Mouse (Mus musculus): ENCODE data around the gene Serpinb6c. TPM values are rescaled to one million over a fixed set of nuclear protein-coding genes. Genes with fewer than 3 reads are reported as not detected.
"Not testable (repeated sequence)": the region's sequence is repeated elsewhere in the genome, so short reads cannot be mapped to it uniquely, and the experiment has no call there.

Gene Serpinb6c
- 1 to 10 TPM in 1 of 2 experiments, under 1 TPM in 1; 0.44 to 1.4 TPM for total RNA-seq (2021)

DNA sequence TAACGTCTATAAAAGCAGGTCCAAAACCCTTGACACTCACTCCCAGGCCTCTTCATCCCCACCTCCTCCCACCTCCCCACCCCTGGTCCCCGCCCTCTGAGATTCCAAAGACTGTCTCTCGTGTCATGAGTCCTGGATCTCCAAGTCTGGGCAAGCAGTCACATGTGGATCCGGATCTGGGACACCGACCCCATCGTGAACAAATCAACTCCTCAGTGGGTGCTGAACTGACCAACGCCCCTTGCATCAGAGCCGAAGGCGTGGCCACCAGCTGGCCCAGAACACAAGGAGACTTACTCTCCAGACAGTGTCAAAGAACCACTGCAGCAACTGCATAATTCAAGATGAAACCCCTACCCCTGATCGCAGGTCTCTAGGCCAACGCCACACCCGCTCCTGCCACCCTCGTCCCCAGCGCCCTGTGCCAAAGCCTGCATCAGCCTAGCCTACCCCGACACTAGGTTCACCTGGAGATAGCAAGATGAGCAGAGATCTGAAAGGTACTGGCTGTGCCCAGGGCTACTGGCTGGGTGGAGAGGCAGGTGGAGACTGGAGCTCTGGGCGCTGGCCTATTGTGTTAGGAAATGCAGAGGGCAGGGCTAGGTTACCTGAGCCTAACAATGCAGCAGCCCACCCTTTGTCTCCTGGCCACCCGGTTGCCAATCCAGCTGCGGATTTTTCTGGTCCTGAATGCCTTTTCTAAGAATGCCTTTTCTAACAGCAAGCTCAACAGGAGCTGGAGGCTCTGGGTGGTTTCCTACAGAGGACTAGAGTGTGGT is at the start of gene Serpinb6c:
Serpinb6c (minus strand) TSS at position 533 of the 779 bp plus-strand sequence.
- DNase-seq (ENCODE audit: low spot score in 2 of 2), result no peak
- intact Hi-C loops (cut with DNase I), result loop anchor here (10.0 kb wide), 1 partner anchor 1041 kb away; no protein-coding TSS in a partner anchor

DNA sequence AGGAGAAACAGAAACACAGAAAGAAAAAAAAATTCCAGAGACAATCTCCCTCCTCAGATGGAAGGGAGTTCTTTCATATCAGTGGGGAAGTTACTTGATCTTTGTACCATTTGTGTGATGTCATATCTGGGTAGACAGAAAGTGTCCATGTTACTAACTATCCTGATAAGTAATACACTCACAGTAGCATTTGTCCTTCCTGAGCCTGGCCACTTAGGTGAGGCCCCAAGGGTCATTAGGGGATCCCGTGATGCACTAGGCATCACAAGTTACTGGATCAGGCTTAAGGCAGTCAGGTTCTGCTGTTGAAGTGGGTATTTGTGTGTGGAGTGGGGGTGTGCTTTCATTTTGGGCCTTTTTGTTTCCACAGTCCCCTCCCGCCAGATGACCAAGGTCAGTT is 47.4 kb upstream of the Serpinb6c start:
- DNase-seq (ENCODE audit: low spot score in 2 of 2), result no peak
- intact Hi-C loops (cut with DNase I), result loop anchor here (10.0 kb wide), 1 partner anchor 202 kb away; no protein-coding TSS in a partner anchor

DNA sequence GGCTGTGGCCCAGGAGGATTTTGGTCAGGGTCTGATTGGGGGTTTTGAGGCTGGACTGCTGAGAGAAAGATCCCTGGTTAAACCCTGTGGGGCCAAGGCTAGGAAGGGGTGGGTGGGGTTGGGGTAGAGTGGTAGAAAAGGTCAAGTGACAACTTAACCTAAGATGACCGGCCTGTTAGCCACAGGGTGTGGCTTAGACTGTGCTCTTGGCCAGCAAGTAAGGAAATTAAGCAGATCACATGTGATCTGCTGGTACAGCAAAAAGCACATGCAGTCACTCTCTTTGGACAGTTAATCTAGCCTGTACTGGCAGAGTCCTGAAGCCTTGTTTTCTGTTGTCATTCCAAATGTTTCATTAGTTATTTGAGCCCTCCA is 46.6 kb upstream of the Serpinb6c start:
- no peak for DNase-seq (ENCODE audit: low spot score in 2 of 2)
- intact Hi-C loops (cut with DNase I), result loop anchor here (10.0 kb wide), 1 partner anchor 203 kb away; no protein-coding TSS in a partner anchor

DNA sequence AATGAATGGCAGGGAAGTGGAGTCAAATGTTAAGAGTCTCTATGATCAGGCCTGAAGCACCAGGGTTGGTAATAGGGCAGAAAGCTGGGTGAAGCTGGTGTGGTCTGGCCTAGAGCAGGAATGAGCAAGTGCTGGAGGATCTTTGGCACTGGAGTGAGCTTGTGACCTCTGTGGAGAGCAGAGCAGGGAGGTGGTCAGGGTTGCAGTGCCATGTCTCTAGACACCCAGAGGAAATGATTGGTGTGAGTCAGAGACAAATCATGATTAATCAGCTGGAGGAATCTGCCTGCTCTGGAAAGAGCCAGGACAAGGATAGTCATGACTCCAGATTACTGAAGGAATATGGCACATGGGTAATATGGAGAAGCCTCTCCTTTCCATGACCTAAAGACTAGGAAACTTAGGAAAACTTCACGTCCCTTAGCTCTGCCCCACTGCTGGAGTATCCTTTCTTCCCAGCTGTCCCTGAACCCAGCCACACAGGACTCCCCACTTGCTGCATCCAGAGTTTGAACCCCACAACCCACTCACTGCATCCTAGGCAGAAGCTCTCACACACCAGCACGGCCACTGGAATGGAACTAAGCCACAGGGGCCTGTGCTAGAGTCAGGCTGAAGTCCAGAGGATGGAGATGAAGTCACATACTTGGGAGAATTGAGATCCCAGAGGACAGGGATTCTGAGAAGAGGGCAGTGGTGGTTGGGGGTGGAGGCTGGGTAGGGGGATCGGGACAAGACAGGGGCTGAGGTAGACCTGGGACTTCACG is 46.0 kb upstream of the Serpinb6c start:
- intact Hi-C loops (cut with DNase I), result loop anchor here (10.0 kb wide), 1 partner anchor 203 kb away; no protein-coding TSS in a partner anchor
- no peak for DNase-seq (ENCODE audit: low spot score in 2 of 2)

DNA sequence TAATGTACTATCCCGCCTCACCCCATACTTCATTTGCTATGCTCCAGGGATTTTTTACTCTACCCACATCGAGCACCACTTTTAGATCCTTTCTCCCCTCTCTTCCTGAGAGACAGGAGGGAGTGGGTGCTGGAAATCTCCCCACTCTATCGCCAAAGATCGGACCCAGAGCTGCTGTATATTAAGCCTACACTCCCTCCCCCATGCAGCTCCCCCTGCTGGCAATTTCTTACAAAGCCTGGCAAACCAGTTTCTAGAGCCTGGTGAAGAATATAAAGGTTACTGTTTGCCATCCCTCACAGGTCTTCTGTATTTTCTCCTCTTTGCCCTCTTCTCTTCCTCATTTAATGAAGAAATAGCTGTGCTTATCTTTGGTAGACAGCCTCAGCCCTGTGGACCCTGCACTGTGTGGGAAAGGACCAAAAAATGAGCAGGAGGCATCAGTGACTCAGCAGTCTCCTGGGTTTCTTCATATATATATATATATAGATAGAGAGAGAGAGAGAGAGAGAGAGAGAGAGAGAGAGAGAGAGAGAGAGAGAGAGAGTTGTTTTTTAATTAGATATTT is 36.8 kb upstream of the Serpinb6c start:
- peak in 1 of 2 experiments; percentile 71 for DNase-seq (ENCODE audit: low spot score in 2 of 2)
- intact Hi-C loops (cut with DNase I), result no loop called here

DNA sequence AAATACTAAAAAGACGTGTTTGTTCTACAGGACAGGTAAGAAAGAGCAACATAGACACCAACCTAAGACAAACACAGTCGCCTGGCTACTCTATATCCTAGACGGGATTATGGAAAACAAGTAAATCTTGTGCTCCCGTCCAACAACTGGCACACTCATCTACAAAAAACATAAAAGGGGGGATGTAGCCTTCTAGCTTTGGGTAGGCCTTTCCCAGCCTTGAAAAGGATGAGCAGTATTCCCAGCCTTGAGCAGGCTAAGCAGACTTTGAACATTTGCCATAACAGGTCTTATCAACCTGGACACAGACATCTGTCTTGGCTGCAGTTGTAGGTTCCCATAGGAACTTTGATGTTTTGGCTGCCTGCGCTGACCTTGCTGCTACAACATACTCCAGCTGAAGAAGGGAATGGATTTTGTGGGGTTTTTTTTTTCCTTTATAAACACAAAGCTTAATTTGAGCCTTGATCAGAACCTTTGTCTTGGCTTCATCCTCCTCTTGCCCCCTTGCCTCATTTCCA is 35.8 kb upstream of the Serpinb6c start:
- intact Hi-C loops (cut with DNase I), result no loop called here
- no peak for DNase-seq (ENCODE audit: low spot score in 2 of 2)

DNA sequence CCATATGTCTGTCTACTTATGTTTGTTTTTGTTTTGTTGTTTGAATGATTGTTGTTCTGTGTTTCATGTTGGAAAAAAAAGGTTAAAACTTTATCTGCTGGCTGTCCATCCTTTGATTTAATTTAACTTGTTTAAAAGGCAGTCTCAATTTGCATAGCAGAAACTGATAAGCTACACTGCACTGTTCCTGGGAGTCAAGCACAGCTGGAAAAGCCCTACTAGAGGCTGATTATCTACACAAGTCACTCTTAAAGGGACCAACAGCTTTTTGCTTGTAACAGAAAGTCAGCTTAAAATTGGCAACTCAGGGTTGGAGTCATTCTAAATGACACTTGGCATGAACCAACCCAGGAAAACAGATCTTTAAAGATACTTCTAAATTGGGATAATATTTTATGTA is 32.1 kb upstream of the Serpinb6c start:
- DNase-seq (ENCODE audit: low spot score in 2 of 2); intact Hi-C loops (cut with DNase I): not testable (repeated sequence)

DNA sequence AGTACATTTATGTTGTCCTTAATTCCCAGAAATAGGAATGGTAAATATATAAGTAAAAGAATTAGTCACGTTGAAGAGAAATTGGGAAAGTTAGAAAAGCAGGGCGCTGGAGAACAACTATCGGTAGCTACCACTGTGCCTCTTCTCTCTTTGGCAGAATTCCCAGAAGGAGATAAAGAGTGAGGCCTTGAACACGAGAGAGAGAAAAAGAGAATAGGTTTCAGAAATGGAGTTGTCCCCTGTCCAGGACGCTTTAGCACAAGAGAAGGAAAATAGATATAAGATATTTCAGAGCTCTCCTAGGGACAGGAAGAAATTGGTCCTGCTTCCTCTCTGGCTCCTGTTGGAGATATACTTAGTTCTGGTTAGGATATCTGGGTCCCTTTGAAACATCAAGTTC is 31.6 kb upstream of the Serpinb6c start:
- DNase-seq (ENCODE audit: low spot score in 2 of 2), result no peak
- intact Hi-C loops (cut with DNase I), result no loop called here

DNA sequence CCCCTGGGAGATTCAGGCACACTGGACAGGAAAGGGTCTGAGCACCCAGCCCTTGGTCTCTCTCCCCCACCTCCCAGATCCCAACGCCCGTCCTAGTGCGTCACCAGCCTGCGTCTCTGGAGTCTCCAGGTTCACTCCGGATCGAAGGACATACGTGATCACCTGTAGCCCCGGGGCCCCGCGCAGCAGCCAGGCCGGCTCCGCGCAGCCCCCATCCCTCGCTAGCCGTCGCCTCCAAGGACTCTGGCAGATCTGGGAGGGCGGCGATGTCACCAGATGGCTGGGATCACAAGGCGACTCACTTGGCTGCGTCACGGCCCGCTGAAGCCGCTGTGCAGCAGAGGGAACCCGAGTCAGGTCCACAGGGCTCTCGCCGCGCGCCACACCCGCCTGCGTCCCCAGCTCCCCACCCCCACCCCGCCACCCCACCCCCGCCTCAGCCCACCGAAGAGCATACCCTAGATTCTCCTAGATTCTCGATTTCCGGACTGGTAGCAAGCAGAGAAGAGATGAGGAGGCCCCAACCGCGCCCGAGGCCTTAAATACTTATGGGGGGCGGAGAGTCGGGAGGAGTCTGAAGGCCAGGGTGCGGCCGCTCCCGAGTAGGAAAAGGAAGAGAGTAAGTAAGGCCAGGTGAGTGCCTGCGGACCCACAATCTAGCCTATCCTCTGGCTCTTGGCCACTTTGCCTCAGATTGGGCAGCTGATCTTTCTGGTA is 30.1 kb upstream of the Serpinb6c start:
- peak; percentile 65 to 67 for DNase-seq (ENCODE audit: low spot score in 2 of 2)
- intact Hi-C loops (cut with DNase I), result no loop called here

DNA sequence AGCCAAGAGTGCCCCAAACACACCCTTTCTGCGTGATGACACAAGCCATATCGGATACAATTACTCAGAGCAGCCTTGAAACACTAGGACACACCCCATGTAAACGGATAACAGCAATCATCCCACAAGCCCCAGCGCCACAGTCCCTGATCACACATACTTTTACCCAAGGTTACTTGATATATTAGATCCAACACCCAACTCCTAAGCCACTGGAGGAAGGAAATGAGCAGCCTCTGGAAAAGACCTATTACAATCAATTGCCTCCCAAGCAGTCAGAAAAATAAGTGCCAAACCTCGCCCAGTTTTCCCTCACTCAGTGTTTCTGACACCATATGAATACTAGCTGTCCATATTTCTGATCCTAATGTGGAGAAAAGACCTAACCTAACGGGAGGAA is 29.2 kb upstream of the Serpinb6c start:
- intact Hi-C loops (cut with DNase I), result no loop called here
- no peak for DNase-seq (ENCODE audit: low spot score in 2 of 2)

DNA sequence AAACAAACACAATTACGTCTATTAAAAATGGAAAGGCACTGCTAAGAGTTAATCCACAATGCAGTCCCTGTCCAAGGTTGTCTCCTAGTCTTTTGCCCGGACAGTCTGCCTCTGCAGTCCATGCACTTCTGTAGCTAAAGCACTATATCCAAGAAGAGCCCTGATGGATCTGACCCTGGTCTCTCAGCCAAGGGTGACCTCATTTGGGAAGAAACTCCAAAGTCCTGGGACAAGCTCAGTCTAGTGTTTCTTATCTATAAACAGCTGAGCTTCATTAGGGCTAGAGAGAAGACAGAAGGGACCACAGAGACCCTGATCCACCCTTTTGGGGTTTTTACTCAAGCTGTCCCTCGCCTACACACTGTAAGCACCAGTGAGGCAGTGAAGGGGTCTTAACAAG is 25.4 kb upstream of the Serpinb6c start:
- intact Hi-C loops (cut with DNase I), result no loop called here
- no peak for DNase-seq (ENCODE audit: low spot score in 2 of 2)

DNA sequence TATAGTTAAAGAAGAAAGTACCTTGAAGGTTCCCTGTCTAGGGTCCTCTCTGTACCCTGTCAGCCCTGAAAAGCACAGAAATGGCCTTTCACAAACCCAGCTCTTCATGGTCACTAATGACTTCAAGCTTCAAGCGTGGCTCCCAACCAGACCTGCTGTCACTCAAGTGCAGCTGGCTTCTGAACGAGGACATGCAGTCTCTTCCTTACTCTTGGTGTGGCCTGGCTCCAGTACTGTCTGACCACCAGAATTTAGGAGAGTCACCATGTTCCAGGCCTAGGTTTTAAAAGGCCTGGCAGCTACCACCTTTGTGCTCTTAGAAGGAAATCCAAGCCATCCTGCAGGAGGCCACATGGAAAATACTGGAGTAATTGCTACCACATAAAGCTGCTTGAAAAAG is 24.8 kb upstream of the Serpinb6c start:
- intact Hi-C loops (cut with DNase I), result no loop called here
- DNase-seq (ENCODE audit: low spot score in 2 of 2), result no peak

DNA sequence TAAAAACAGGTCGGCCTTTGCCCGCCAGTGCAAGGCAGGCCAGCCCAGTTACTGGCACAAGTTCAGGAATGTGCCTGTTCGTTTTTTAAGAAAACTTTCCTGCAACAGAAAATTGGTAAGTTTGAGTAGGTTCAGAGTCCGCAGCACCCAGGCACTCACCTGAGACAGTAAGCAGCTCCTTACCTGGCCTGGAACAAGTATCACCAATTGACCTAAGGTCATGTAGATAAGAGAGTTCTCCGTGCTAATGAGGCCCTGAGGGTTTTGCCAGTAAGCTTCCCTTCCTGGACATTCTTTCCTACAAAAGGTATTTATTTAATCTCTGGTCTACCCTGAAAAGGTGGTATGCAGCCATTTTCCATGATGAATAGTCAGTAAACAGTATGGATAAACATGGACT is 16.2 kb upstream of the Serpinb6c start:
- intact Hi-C loops (cut with DNase I), result no loop called here

DNA sequence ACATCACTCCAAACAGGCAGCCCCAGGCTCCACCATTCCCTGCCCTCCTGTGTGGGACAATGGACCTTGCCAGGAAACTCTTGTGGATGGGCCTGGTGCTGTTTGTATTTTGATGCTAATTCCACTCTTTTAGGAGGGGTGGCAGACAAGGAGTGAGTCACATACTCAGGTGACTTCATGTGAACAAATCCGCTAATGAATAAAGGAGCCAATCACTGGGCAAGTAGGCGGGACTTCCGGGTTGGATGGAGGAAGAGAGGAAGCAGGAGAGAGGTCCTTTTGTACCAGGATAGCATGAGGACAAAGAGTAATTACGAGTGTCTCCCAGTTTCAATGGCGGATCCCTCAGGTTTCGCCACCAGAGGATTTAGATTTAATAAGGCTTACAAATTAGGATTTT is 15.5 kb upstream of the Serpinb6c start:
- DNase-seq (ENCODE audit: low spot score in 2 of 2), result no peak
- intact Hi-C loops (cut with DNase I), result no loop called here

More for the DNA sequence above, 16.2 kb upstream of the Serpinb6c start:
- DNase-seq (ENCODE audit: low spot score in 2 of 2), result no peak

DNA sequence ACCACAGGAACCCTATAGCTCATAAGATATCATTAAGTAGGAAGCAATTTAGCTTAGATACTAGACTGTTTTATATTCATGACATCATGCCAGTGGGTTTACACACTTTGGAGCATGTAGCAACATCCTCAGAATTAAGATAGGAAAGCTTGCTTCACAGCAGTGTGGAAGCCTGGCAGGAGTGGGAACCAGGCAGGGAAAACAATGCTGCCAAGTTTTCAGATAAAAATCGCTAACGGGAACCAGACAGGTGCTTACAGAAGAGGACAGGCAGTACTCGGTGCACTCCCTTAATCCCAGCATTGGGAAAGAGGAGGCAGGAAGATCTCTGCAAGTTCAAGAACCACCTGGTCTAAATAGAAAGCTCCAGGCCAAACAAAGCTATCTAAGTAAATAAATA is 1.3 kb upstream of the Serpinb6c start:
- intact Hi-C loops (cut with DNase I), result loop anchor here (10.0 kb wide), 1 partner anchor 1042 kb away; no protein-coding TSS in a partner anchor
- DNase-seq (ENCODE audit: low spot score in 2 of 2), result no peak

DNA sequence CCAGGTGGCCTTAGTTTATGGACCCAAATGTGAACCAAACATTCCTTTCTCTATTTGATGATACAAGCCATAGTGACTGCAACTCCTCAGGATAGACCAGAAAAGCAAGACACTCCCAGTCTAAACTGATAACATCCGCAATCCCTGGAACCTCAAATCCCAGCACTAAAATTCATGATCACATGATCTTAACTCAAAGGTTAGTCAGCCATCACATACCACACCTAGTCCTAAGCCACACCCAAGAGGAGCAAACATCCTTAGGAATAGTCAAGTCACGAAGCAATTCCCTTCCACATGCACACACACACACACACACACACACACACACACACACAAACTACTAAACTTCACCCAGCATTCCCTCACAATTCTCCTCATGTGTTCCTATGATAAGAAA is 2.2 kb downstream of the Serpinb6c start:
- DNase-seq (ENCODE audit: low spot score in 2 of 2), result no peak
- intact Hi-C loops (cut with DNase I), result loop anchor here (10.0 kb wide), 1 partner anchor 1038 kb away; no protein-coding TSS in a partner anchor

DNA sequence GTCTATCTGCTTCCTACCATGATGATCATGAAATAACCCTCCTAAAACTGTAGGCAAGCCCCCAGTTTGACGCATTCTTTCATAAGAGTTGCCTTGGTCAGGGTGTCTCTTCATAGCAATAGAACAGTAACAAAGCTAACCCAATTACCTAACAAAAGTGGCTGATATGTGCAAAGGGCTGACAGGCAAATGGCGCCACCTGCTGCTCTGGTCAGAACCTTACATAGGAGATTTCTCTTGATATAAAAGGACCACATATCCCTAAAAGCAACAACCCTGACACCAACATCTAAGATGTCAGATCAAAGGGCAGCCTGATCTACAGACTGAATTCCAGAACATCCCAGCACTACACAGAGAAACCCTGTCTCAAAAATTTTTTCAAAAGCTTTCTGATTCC is 11.3 kb downstream of the Serpinb6c start:
- DNase-seq (ENCODE audit: low spot score in 2 of 2), result peak; percentile 19 to 31

DNA sequence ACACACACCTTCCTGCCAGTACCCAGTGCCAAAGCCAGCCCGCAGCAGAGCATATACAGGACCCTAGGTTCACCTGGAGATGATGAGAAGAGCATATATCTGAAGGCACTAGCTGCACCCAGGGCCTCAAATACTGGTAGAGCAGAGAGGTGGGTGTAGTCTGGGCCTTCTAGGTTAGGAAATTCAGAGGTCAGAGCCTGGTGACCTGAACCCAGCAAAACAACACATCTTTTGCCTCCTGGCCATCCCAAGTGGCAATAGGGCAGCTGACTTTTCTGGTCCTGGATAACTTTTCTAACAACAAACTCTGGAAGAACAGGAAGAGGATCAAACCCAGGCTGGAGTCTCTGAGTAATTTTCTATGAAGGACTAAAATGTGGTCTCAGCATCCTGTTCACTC is 62.2 kb downstream of the Serpinb6c start, which contains the start of gene Serpinb6e:
Serpinb6e (minus strand) TSS at position 101 of the 400 bp plus-strand sequence.
- no peak for DNase-seq (ENCODE audit: low spot score in 2 of 2)
- intact Hi-C loops (cut with DNase I), result no loop called here

More for the DNA sequence above, 11.3 kb downstream of the Serpinb6c start:
- intact Hi-C loops (cut with DNase I), result no loop called here

DNA sequence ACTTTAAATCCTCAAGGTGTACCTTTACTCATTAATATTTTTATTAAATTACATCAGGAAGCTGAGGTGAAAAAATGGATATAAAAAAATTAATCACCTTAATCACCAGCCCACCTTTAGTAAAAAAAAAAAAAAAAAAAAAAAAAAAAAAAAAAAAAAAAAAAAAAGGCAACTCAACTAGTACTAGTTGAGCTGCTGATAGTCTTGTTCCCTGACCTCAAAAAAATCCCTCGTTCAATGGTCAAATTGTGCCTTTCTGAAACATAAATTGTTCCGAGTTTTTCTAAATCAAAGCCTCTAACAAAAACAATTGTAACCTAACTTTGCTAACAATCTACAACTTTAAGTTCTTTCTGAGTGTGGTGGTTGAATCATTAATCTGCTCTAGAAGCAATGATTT is 74.8 kb downstream of the Serpinb6c start:
- intact Hi-C loops (cut with DNase I), result no loop called here
- no peak for DNase-seq (ENCODE audit: low spot score in 2 of 2)

Data from left cerebral cortex, postnatal 25 days (tissue).